Mouse (Mus musculus) lung, postnatal 25 days (tissue): Measurements from ENCODE around the gene Zfp296.
"Not testable (repeated sequence)": the region's sequence is repeated elsewhere in the genome, so short reads cannot be mapped to it uniquely, and the experiment has no call there.

ENCODE experiments used
- DNase-seq: peaks from one replicate; pipeline ENCODE4 v3.0.0; 2022; ENCODE audit warnings: low spot score

Zfp296 gene

GRCm38 (mm10) chr7:19562643-19563410 lies 14.3 kb upstream of the Zfp296 start, which contains the start of gene Ppp1r37:
Gene Ppp1r37, minus strand, starts transcription at chr7:19563076.
- DNase-seq, result no peak

DNA sequence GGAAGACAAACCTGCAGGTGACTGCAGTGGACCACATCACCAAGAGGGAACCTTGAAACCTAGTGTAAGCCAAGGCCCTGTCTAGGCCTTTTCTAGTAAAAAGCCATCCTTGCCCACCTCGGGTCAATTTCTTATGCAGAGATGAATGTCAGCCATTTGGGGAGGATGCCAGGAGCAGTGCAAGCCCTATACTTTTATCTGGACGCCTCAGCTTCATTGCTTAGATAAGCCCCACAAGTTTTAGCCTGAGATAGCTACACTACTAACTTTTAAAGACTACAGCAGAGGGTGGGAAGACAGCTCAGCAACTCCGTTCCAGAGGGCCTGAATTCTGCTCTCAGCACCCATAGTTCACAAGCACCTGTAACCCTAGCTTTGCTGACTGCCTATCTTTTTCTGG lies 13.2 kb upstream of the Zfp296 start:
- DNase-seq, result no peak

DNA sequence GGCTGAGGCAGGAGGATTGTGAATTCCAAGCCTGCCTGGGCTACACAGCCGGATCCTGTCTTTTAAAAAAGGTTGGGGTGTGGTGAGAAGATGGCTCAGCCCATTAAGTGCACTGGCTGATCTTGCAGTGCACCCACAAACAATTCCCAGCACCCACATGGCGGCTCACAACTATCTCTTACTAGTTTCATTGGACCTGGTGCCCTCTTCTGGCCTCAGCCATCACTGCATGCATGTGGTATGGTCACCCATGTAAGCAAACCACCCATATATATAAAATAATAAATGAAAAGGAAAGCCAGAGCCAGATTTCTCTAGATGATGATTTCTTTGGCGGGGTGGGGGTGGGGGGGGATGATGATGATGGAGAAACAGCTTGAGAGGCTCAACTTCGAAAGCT lies 12.6 kb upstream of the Zfp296 start:
- DNase-seq, result no peak

GRCm38 (mm10) chr7:19565803-19566202 lies 11.3 kb upstream of the Zfp296 start:
- DNase-seq, result no peak

DNA sequence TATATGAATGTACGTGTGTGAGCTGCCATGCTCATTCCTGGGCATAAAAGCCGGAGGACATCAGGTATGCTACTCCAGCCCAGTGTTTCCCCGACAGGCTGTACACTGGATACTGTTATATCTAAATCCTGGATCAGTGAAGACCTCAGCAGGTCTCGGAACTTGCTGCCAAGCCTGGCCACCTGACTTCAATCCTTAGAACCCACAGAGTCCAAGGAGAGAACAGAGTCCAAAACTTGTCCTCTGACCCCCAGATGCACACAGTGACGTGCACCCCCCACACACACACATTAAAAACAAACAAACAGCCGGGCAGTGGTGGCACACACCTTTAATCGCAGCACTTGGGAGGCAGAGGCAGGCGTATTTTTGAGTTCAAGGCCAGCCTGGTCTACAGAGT lies 9.7 kb upstream of the Zfp296 start:
- DNase-seq, result no peak

DNA sequence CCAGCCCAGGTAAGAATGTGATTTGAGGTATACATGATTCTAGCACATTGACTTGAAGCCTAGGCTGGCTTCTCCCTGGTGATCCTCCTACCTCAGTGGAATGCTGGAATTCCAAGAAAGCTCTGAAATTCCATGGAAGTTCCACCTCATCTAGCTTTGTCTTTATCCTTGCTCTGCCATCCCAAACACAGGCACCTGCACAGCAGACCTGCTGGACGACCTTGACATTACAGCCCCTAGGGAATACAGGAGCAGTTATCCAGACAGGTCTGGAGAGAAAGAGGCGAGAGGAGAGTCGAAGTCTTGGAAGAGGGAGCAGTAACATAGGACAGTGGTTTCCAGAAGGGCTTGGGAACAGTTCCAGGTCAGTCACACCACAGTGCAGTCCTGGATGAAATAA lies 7.4 kb upstream of the Zfp296 start:
- DNase-seq, result no peak

GRCm38 (mm10) chr7:19572926-19573775 lies 3.9 kb upstream of the Zfp296 start:
- DNase-seq, result peak; percentile 75

DNA sequence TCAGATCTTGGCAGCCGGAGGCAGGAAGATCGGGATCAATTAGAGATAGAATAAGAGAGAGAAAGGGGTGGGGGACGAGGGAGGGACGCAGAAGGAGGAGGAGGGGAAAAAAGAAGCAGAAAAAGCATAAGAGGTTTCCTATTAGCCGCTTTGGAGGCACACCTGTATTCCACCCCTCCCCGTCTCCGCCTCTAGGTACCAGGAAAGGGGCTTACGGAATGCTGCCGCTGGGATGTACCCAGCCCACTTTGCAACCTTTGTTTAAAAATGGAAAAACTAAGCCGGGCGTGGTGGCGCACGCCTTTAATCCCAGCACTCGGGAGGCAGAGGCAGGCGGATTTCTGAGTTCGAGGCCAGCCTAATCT lies 3.3 kb upstream of the Zfp296 start:
- DNase-seq, result no peak

- DNase-seq, result no peak
Measured at GRCm38 (mm10) chr7:19575559-19575958, 1.5 kb upstream of the Zfp296 start.

DNA sequence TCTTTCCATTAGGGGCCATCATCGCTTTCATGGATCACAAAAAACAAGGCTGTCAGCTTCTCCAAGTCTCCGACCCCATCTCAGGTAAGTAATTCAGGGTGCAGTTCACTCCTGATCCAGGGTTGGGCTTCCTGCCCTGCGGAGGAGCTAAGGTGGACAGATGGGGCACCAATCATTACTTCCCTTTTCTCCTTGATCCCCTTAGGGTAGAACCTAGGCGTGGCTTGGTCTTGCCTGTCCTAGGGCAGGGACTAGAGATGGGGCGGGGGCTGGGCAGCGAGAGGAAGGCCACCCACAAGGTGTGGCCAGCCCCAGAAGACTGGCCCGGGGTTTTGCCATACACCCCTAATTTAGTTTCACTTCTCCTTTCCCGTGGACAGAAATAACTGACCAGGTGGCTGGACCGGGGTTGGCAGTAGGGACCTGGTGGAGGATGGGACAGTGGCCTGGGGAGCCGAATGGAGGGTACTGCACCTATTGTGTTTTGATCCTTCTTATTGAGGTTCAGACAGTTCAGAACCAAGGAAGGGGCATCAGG lies 859 bp downstream of the Zfp296 start:
- peak; percentile 70 for DNase-seq

GRCm38 (mm10) chr7:19578436-19578835 lies 1.3 kb downstream of the Zfp296 start:
- no peak for DNase-seq

DNA sequence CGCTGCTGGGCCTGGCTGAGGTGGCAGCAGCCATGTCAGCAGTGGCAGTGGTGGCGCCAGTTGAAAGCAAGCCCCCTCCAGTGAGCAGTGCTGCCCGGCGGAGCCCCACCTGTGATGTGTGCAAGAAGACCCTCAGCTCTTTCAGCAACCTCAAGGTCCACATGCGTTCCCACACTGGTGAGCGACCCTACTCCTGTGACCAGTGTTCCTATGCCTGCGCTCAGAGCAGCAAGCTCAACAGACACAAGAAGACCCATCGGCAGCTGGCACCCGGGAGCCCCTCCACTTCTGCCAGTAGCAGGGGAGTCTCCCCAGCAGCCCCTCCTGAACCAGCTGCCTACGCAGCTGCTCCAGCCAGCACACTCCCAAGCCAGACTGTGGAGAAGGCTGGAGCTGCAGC lies 2.7 kb downstream of the Zfp296 start:
- DNase-seq, result no peak

DNA sequence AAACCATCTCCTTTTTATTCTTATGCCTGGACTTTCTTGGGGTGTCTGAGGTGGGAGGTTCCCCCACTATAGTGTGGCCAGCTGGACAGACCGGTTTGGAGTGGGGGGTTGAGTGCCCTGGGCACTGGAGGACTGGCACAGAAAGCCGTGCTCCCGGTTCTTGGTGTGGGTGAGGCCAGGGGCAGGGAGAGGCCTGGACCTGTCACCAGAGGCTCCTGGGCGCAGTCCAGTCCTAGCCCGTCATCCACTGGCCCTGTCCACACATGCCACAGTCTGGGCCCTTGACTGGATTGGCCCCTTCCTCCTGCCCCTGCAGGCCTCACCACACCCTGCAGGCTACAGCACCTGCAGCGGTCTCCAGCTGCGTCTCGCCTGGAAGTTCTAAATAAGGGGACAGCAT lies 3.5 kb downstream of the Zfp296 start:
- peak; percentile 84 for DNase-seq

- DNase-seq, result no peak
Measured at GRCm38 (mm10) chr7:19586269-19586668, 9.2 kb downstream of the Zfp296 start.

DNA sequence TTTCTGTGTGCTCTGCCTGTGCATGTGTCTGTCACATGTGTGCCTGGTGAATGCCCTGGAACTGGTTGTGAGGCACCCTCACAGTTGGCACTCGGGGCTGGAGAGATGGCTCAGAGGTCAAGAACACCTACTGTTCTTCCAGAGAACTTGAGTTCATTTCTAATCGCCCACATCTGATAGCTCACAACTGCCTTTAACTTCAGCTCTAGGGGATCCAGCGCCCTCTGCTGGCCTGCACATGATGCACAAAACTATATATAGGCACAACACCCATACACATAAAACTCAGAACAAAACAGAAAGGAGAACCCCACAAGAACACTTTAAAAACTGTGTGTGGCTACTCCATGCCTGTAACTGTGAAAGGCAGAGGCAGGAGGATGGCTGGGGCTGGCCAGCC lies 12.1 kb downstream of the Zfp296 start:
- DNase-seq, result peak; percentile 42

DNA sequence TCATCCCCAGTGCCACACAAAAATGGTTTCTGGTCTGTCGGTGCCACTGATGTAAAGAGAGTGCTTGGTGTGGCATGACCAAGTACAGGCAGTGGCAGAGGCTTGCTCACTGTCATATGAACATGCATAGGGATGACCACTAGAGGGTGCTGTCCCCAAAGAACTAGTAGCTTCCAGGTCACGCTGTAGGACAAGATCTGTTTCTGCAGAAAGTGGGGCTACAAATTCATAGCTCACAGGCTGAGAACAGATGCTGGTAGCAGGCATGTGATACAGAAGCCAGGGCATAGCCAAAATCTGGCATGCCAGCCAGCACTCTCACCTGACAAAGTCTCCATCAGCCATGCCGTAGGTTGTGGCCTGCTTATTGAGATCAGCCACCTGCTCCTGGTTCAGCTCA lies 12.8 kb downstream of the Zfp296 start:
- DNase-seq, result peak; percentile 80

DNA sequence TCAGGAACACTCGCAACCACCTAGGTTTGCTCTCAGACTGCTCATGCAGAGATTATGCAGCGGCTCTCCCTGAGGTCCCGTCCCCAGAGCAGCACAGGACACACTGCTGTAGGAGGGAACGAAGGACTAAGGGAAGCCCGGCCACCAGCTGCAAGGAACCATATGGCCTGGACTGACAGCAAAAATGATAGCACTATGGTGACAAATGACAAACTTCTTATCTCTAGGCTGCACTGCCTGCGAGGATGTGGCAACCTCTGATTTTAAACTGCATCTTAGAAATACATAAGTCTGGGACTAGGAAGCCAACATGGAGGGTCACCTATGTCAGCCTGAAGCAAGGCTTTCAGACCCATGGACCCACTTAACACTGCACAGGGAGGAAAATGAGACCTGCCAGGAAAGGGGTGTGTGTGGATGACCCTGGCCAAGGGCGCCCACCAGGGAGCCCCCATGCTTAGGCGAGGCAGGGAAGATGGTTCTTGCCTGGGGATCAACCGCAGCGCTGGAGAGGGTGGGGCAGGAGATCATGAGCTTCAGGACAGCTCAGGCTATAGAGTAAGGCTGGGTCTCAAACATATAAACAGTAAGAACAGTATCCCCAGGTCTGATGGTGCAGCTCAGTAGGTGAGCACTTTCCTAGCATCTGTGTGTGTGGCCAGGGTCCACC lies 16.1 kb downstream of the Zfp296 start:
- no peak for DNase-seq

- DNase-seq, result no peak
Measured at GRCm38 (mm10) chr7:19600562-19600961, 23.5 kb downstream of the Zfp296 start.

DNA sequence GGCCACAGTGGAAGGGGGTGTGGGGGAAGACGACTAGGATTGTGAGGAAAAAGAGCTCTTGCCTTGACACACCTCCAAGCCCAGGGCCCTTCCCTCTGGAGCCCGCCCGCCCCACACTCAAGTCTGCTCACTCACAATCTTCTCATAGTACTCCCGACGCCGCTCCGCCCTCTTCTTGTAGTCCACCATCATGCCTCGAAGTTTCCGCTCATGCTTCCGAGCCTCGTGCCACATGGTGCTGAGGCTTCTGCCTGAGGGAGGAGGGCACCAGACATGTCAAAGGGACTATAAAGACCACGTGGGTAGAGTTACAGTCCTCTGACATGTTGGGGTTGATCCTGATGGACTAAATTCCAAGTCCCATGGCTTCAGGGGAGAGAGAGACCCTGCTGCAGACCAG lies 26.0 kb downstream of the Zfp296 start:
- no peak for DNase-seq

DNA sequence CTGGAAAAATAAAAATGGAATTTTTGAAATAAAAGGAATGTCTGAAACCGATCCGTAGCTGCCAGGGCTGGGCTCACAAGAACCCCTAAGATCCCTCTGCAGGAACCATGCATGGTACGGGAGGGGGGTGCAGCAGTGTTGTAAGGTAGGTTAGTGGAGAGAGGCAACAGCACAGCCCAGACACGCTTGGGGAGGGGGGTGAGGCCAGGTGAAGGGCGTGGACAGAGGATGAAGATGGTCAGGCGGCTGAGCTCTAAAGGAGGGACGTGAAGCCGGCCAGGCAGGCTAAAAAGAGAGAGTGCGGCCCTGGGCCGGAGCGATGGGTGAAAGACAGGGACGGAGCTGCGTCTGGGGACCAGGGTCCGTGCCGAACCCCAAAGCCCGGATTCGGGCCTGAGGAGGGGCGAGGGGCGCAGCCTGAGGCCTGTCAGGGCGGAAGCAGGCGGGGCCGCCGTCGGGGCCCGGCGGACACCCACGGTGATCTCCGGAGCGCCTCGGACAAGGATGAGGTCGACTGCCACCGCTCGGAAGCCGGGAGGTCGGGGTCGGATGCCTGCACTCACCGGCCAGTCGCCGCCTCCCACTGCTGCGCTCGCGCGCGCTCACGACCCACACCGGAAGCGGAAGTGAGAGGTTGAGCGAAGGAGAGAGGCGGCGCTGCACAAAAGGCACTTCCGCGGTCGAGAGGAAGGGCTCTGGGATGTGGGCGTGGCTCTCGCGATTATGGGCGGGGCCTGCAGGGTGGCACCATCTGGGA lies 26.9 kb downstream of the Zfp296 start, which contains the start of gene Clasrp:
TSS of gene Clasrp (minus strand) at position 638 of the 757 bp plus-strand sequence.
- peak; percentile 98 for DNase-seq

DNA sequence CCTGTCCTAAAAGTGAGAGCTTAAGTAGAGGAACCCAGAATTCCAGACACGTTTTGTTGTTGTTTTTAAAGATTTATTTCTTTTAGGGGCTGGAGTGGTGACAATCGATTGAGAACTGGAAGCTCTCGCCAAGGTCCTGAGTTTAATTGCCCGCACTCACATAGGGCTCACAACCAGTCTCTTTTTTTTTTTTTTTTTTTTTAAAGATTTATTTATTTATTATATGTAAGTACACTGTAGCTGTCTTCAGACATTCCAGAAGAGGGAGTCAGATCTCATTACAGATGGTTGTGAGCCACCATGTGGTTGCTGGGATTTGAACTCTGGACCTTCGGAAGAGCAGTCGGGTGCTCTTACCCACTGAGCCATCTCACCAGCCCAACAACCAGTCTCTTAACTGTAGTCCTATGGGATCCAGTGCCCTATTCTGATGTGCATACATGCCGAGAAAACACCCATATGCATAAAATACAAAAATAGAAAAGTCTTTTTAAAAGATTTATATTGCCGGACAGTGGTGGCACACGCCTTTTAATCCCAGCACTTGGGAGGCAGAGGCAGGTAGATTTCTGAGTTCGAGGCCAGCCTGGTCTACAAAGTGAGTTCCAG lies 27.6 kb downstream of the Zfp296 start:
- not testable (repeated sequence) for DNase-seq
